Mouse (Mus musculus) cerebellum, adult 2 months (tissue): ENCODE data around the gene Myh15. TPM values are rescaled to one million over a fixed set of nuclear protein-coding genes. Genes with fewer than 3 reads are reported as not detected.

ENCODE experiments used
- DNase-seq, 2 experiments: peaks; one replicate each; pipeline ENCODE4 v3.0.0; 2021
- H3K27ac ChIP-seq: fragments of 200-500 bp; 2 replicates; pipeline ENCODE4 v1.5.1; 2012; ENCODE audit warnings: low read length, control low read depth, inconsistent platforms; ENCODE audit not compliant: insufficient read depth
- H3K27me3 ChIP-seq: fragments of 200-500 bp; 2 replicates; pipeline ENCODE4 v1.6.1; 2012; ENCODE audit warnings: inconsistent platforms, mild to moderate bottlenecking, low read length, moderate library complexity; ENCODE audit not compliant: control insufficient read depth, insufficient read depth
- H3K4me1 ChIP-seq: fragments of 200-500 bp; 2 replicates; pipeline ENCODE4 v1.6.1; 2011; ENCODE audit warnings: low read length; ENCODE audit not compliant: control insufficient read depth, insufficient read depth
- H3K4me3 ChIP-seq: fragments of 200-500 bp; replicated peaks from 2 replicates; pipeline ENCODE3; 2011; ENCODE audit warnings: mild to moderate bottlenecking, low read depth, low read length, control low read depth; ENCODE audit not compliant: insufficient read depth
- CTCF ChIP-seq: fragments of 200-500 bp; IDR thresholded peaks from 2 replicates; pipeline ENCODE4 v1.5.1; 2011; ENCODE audit warnings: low read depth, mild to moderate bottlenecking, control low read depth, low read length, moderate library complexity, borderline replicate concordance; ENCODE audit not compliant: insufficient read depth
- POLR2A ChIP-seq: fragments of 200-500 bp; IDR thresholded peaks from 2 replicates; pipeline ENCODE4 v1.6.1; 2011; ENCODE audit warnings: low read length, control low read depth, borderline replicate concordance; ENCODE audit not compliant: insufficient read depth
- WGBS: fragments of 180-500 bp; shearing (Covaris S2); methylation state at CpG from one replicate; pipeline ENCODE4 v1.1.7; 2018; 5-methylcytosine and 5-hydroxymethylcytosine counted together
- polyA plus RNA-seq: library from polyadenylated mRNA; depleted of rRNA; stranded (reverse); fragments of >200 nt; gene quantifications from 2 replicates; pipeline ENCODE4 v1.2.3, GENCODE M21; 2012

Myh15 gene
- polyA plus RNA-seq, 1 experiment = 0.31 TPM

DNA sequence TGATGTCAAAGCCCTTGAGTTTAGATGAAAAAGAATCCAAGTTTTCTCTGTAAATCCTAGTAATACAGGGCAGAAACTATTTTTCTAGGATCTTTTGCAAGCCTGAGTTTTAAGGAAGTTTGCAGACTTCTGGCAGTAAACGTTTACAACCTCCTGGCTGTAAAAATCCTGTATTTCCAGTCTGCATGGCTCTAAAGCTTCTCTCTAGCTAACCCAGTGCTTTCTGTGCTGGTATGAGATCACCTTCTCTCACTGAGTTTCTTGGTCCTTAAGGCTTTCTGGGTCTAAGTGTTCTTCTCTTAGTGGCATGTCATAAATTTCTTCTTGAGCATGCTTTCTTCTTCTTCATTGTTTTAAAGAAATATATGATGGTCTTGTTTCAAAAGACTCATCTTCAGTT is 70.7 kb downstream of the Myh15 start:
- WGBS = 66% methylated on average over 1 of the region's 1 CpGs
- Histone ChIP-seq H3K4me3 (no peak overlapping the region), H3K4me1 (no peaks in the 10 kb centered on the region), H3K27ac (no peak overlapping the region), H3K27me3 (no peaks in the 10 kb centered on the region)
- DNase-seq = no peak
- TF ChIP-seq POLR2A = no peak

DNA sequence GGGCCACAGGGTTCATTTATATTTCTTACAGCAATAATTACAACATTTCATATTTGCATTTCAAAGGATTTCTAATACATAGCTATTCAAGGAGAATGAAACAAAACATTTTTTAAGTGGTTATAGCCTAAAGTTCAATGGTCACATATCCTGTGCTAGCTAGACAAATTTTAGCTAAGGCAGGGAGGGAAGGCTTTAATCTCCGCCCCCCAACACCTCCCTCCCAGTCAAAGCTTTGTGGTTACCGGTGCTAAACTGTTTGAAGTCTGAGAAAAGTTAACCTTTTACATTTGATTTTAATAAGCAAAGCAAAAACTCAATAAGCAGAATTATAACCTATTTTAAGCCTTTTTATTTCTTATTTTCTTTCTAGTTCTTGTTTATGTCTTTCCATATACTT is 98.9 kb downstream of the Myh15 start:
- H3K4me1 ChIP-seq = no peaks in the 10 kb centered on the region
- H3K4me3 ChIP-seq = no peak overlapping the region
- 93% methylated on average over 2 of the region's 2 CpGs for WGBS
- no peak overlapping the region for H3K27ac ChIP-seq
- H3K27me3 ChIP-seq = no peaks in the 10 kb centered on the region
- DNase-seq = no peak
- no peak for TF ChIP-seq POLR2A
- no peak for TF ChIP-seq CTCF

- peak; percentile 30 to 54 for DNase-seq
- 40% methylated on average over 7 of the region's 7 CpGs for WGBS
These were observed 107.3 kb downstream of the Myh15 start for GRCm38 (mm10) chr16:49164349-49165137.

DNA sequence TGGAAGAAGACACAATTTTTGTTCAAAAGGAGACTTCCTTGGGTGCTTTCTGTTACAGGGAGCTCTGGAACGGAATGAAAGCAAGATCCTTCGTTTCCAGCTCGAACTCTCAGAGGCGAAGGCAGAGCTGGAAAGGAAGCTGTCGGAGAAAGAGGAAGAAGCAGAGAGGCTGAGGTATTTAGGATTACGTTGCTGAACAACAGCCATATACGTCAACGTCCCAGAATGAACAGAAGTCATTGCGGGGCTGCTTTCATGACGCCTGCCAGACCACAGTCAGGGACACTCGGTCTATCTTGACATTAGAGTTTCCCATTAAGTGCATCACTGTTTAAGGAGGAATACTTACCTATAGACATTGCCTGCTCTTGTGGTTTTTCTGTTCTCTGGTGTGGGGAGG is 108.4 kb downstream of the Myh15 start:
- H3K27ac ChIP-seq = no peak overlapping the region
- H3K4me3 ChIP-seq = no peak overlapping the region
- DNase-seq = no peak
- TF ChIP-seq POLR2A (no peak), CTCF (no peak)
- H3K27me3 ChIP-seq = no peaks in the 10 kb centered on the region
- no peaks in the 10 kb centered on the region for H3K4me1 ChIP-seq
- WGBS = 93% methylated on average over 11 of the region's 11 CpGs

More at GRCm38 (mm10) chr16:49164349-49165137, 107.3 kb downstream of the Myh15 start:
- Histone ChIP-seq H3K4me3 (no peak overlapping the region), H3K27me3 (no peaks in the 10 kb centered on the region), H3K4me1 (no peaks in the 10 kb centered on the region), H3K27ac (no peak overlapping the region)
- peak; percentile 74; the same call in 1 of the 2 replicates for TF ChIP-seq CTCF
- TF ChIP-seq POLR2A = no peak

DNA sequence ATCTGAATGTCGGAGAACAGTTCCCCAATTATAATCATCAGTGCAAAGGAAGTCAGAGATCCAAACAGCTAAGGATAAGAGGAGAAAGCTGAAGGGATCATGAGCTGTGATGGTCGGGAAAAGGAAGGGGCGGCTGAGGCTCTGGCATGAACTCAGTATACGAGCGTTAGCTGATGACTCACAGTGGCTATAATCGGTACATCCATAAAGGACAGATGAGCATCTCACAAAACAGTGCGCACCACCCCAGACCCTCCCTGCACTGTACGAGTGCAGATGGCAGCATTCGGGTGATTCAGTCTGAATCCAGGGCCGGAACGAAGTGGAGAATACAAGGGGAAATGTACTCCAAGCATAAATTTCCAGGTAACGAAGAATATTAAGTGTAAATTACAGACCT is 110.0 kb downstream of the Myh15 start:
- H3K4me1 ChIP-seq = no peaks in the 10 kb centered on the region
- H3K27ac ChIP-seq = no peak overlapping the region
- DNase-seq = no peak
- H3K4me3 ChIP-seq = no peak overlapping the region
- no peaks in the 10 kb centered on the region for H3K27me3 ChIP-seq
- TF ChIP-seq CTCF (no peak), POLR2A (no peak)
- WGBS = 87% methylated on average over 12 of the region's 12 CpGs

DNA sequence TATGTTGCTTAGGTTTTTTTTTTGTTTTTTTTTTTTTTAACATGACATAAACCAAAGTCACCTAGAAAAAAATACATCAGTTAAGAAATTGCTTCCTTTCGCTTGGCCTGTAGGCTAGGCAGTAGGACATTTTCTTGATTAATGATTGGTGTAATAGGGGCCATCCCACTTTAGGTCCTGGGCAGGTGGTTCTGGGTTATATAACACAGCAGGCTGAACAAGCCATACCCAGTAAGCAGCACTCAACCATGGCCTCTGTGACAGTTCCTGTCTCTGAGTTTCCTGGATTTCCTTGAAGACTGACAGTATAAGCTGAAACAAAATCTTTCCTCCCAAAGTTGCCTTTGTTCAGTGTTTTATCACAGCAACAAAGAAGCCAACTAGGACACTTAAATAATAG is 117.8 kb downstream of the Myh15 start:
- Histone ChIP-seq H3K4me3 (no peak overlapping the region), H3K27me3 (no peaks in the 10 kb centered on the region), H3K27ac (no peak overlapping the region), H3K4me1 (no peaks in the 10 kb centered on the region)
- WGBS = 97% methylated on average over 1 of the region's 1 CpGs
- no peak for TF ChIP-seq POLR2A
- TF ChIP-seq CTCF = no peak
- no peak for DNase-seq

DNA sequence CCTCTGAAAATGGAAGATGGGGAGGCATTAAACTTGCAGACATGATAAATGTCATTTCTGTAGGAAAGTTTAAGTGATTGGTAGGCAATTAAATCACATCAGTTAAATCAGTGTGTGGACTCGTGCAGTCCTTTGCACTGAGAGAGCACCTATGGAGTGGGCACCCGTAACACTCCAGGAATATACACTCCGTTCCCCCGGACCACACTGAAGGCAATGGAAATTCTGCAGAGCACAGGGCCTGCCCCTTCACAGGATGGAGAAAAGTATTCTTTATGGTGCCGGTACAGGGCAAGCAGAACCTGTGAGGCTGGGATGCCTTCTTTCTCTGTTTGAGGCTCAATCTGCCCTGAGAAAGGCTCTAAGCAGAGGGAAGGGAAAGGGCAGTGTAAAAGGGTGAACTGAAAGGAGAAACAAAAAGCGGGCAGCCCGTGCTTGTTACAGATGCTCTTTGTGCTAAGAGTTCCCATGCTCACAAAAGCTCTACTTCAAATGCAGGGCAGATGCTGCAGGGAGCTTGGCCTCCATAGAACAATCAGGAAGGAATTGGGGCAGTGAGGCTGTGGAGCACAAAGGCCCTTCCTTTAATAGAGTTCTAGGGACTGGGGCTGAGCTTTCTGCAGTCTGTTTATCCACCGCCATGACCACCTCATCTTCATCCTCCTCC is 118.6 kb downstream of the Myh15 start:
- WGBS = 74% methylated on average over 8 of the region's 8 CpGs
- DNase-seq = no peak
- Histone ChIP-seq H3K27me3 (no peaks in the 10 kb centered on the region), H3K4me1 (no peaks in the 10 kb centered on the region), H3K27ac (no peak overlapping the region), H3K4me3 (no peak overlapping the region)
- TF ChIP-seq POLR2A = no peak
- no peak for TF ChIP-seq CTCF

DNA sequence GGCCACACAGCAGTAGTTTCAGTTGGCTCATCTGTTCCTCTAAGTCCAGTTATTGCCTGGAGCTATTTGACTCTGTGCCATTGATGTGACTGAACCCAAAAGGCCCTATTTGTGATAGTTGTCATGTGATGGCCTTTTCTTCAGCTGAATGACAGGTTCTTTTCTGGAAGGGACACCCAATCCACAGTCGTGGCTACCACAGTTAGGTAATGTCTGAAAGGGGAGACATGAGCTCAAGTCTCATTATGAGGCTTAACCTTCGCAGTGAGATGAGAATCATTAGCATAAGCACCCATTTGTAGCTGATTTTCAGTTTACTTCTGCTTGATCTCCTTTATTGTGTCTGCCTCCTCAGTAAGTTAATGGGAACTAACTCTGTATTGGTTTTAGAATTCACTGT is 136.2 kb downstream of the Myh15 start:
- Histone ChIP-seq H3K4me3 (no peak overlapping the region), H3K27me3 (no peaks in the 10 kb centered on the region), H3K27ac (no peak overlapping the region), H3K4me1 (no peaks in the 10 kb centered on the region)
- 57% methylated on average over 2 of the region's 2 CpGs for WGBS
- DNase-seq = no peak
- no peak for TF ChIP-seq POLR2A
- TF ChIP-seq CTCF = no peak
